Mouse (Mus musculus): Measurements from ENCODE around the gene Atg4c. TPM values are rescaled to one million over a fixed set of nuclear protein-coding genes. Genes with fewer than 3 reads are reported as not detected.

Gene Atg4c
- 1 to 10 TPM; 4.3 to 4.5 TPM for total RNA-seq (2021)
- long read RNA-seq, experiment 1, partial matches to known transcripts = 0 of 6 reads
- long read RNA-seq, experiment 1, other reads (novel, unspliced or antisense) = 3 of 6 reads
- long read RNA-seq, experiment 2, transcript Atg4c-201 (11 exons, 3,178 nt) = major isoform, 5 of 8 reads
- long read RNA-seq, experiment 2, partial matches to known transcripts = 0 of 8 reads
- long read RNA-seq, experiment 2, other reads (novel, unspliced or antisense) = 1 of 8 reads

- peak; percentile 84 for DNase-seq
These were observed at the start of gene Atg4c for GRCm38 (mm10) chr4:99193810-99194582. Atg4c (plus strand) TSS chr4:99193934.

DNA sequence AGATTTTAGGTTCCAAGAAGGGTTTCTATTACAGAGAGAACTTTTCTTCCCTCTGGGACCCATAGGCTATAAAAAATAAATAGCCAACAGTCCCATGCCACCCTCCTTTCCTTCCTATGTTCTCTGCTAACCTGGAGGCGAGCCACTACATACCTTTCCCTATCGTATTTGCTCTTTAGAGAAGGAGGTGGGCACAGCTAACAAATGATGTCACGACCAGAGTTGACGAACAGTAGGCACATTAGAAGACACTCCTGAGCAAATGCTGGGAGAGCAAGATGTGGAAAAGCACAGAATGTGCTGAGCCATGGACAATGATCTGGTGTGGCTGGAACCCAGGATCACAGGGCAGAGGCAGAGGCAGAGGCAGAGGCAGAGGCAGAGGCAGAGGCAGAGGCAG is 42.3 kb upstream of the Atg4c start:
- no peak for DNase-seq

DNA sequence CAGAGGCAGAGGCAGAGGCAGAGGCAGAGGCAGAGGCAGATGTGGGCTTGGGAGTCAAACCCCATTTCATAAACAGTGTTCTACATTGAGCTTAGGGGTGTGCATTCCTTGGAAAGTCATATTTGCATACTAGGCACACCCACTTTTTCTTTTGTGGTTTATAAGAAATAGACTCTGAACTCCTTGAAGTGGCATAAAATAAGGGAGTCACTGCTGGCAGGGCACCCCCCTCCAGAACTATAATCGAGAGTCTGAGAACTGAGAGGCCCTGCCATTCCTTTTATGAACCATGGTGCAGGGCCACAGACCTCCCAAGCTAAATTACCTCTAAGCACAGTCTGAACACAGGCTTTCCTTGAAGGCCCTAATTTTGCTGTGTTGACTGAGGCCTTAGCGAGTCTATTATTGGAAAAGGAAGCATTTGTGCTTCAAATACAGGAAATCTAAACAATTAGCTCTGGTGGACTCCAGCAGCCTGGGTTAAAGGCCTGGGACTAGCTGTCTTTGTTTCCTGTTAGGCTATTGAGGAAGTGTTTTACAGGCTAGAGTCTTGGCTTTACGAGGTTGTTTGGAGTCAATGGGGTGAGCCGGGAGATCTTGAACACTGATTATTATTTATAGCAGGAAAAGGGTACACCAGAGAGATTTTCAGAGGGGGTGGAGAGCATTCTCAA is 41.7 kb upstream of the Atg4c start:
- no peak for DNase-seq

GRCm38 (mm10) chr4:99156641-99157307 is 37.0 kb upstream of the Atg4c start:
- DNase-seq = no peak

GRCm38 (mm10) chr4:99158495-99158894 is 35.2 kb upstream of the Atg4c start:
- no peak for DNase-seq

DNA sequence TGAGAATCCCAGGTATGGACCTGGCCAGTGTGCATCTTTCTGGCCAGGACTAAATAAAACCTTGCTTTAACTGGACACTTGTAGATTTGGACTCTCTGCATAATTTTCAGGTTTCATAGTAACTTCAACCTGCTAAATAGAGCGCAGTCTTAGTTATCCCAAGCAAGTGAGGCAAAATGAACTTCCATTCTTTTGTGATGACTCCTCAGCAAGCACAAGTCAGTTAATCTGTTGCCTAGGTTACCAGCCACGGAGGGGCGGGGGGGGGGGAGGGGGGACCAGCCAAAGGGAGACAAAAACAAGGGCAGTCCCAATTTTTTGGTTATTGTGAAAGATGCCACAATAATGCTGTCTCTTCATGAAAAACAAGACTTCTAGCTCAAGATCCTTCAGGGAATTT is 33.3 kb upstream of the Atg4c start:
- no peak for DNase-seq

- DNase-seq = no peak
These were observed 32.8 kb upstream of the Atg4c start for GRCm38 (mm10) chr4:99160899-99161298.

DNA sequence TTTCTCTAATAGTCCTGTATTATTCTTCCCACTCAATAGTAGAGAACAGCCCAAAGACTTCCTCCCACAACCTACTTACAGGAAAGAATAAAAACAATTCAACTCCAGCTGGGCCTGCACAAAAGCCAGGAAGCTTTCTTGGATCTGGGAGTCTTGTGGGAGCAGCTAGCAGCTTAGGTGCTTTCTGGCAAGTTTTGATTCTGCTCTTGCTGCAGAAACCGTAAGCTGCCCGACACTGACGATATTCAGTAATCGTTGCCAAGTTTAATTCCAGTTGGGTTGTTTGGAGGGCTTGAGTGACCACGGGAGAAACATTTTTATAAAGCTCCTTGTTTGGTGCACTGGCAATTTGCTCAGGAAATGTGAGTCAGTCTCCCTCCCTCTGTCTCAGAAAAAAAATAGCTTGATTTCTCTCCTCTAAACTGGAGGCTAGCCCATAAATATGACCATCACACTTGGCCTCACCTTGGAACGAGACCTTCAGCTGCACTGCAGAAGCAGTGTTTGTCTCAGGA is 32.2 kb upstream of the Atg4c start:
- no peak for DNase-seq

DNA sequence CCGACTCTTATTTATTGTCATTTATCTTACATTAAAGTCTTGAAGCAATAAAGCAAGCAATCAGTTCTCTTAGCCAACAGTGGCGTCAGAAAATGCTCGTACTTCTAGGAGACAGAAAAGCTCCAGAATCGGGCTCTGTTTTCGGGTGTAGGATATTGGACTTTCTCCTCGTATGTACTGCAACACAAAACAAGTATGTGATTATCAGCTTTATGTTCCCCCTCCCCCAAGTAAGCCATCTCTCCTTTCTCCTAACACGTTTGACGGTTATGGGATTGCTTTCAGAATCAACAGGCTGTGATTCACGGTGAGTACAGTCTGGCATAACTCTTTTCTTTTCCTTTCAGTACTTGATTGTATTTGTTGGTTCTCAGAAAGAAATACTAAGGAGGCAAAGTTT is 30.7 kb upstream of the Atg4c start:
- DNase-seq = no peak

DNA sequence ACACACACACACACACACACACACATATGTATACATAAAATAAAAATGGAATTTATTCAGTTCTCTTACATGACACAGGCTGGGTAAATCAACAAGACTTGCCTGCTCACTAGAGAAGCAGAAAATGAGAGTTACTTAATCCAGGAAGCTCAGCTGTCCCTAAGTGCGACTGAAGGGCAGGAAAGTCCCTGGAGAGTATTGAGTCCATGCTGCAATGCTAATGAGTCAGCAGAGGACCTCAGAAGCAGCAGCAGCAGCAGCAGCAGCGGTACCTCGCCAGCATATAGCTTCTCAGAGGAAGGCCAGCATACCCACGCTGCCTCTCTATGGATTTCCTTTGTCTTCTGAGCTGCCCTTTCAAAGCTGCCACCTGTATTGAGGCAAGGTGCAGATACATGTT is 30.2 kb upstream of the Atg4c start:
- DNase-seq = no peak

- DNase-seq = no peak
These were observed 24.9 kb upstream of the Atg4c start for GRCm38 (mm10) chr4:99168869-99169268.

GRCm38 (mm10) chr4:99174265-99174664 is 19.5 kb upstream of the Atg4c start:
- no peak for DNase-seq

DNA sequence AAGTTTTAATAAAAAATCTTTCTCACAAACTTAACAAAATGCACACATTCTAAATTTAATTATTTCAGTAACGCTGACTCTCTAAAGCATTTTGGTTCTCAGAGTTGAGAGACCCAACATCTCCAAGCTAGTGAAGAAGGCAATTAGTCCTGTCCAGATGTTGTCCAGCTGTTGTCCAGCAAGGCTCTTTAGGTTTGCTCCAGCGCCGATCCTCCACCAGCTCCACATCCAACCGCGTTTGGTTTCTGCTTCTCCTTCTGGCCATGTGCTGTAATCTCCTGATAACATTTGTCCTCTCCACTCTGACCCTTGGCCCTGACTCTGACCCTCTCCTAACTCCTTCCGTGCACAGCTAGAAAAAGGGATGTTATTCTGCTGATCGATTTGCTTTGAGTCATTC is 16.9 kb upstream of the Atg4c start:
- DNase-seq = no peak

DNA sequence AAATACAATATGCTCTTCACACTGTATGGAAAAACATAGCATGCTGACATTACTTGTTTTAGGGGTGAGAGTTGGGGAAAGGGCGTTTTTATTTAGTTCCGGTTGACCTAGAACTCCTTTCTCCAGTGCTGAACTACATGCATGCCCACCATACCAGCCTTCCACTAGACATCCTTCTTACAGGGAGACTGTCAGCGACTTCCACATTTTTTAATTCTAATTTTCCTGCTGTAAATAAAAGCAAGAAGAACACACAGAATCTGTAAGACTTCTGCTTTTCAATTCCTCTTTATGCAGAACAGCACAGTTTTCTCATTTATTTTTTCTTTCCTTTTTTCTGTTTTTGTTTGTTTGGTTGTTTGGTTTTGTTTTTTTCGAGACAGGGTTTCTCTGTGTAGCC is 16.5 kb upstream of the Atg4c start:
- no peak for DNase-seq

DNA sequence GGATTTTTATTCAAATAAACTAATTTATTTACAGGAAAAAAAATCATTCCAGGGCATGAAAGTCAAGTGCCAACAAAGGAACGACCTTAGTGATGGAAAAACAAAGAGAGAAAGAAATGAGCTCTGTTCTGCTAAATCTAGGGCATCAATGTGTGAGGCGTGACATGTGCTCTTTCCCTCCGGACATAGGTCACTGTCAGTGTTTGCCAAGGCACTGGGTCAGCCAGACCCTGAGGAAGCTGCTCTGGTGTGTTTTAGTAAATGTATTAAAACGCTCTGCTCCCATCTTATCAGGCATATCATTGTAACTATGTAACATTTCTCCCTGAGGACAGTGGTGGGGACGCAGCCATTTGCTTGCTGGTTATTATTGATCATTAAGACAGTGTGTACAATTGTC is 14.9 kb upstream of the Atg4c start:
- peak; percentile 9 for DNase-seq

DNA sequence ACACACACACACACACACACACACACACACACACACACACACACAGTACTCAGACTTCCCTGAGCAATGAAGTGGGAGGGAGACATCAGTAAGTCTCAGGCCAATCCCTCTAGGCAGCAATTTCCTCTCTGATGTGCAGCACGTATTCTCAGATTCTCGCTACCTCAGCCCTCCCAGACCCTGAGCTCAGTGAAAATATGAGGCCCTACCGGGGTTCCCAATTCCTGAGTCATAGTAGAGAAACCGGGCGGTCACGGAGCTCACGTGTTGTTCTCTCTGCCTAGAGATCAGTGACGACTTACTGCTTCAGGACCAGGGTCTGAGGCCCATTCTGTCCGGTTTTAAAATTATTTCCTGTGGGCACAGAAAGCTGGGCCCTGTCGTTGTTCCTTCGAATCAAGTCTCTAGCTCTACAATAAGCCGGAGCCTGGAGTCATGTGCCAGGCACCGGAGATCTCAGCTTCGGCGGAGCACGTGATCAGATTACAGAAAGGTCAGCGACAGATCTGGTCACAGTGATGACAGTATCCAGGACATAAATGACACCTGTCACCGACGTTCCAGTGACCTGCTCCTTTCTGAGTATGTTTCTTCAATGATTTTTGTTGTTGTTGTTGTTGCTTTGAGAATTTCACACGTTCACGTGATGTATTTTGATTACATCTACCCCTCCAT is 14.2 kb upstream of the Atg4c start:
- peak; percentile 29 for DNase-seq

DNA sequence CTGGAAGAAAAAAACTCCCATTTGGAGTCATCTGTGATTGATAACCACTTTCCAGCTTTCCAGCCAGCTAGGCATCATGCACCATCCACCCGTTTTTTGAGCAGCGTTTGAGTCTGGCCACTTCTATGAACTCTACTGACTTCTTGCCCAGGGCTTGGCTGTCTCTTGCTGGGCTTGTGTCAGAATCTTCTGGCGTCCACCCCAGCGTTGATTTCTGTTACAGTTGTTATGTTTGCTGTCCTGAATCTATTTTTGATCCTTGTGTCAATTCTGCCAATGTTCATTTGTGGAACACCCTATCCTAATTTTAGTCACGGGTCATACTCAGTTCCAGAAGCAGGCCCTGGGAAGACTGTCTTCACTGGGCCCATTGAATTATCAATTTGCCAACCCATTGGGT is 12.8 kb upstream of the Atg4c start:
- DNase-seq = peak; percentile 85

- DNase-seq = peak; percentile 23
These were observed 11.9 kb upstream of the Atg4c start for GRCm38 (mm10) chr4:99181739-99182419.

GRCm38 (mm10) chr4:99182660-99183431 is 10.9 kb upstream of the Atg4c start:
- DNase-seq = no peak

DNA sequence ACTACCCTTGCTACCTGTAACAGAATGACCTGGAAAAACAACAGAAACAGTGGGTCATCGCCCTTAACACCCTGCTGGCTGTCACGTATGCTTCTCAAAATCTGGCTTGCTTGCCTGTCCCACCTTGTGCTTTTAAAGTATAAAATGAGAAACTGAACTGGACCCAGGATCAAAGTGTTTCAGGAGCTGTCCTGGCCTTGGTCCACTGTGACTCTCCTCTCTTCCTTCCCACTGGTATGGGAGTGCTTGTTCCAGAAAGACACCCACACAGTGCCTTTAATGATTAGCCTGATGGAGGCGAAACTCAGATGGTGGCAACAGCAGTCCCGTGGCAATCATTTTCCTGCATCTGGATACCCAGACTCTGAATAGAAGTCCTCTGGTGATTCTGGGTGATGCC is 9.1 kb upstream of the Atg4c start:
- DNase-seq = no peak

DNA sequence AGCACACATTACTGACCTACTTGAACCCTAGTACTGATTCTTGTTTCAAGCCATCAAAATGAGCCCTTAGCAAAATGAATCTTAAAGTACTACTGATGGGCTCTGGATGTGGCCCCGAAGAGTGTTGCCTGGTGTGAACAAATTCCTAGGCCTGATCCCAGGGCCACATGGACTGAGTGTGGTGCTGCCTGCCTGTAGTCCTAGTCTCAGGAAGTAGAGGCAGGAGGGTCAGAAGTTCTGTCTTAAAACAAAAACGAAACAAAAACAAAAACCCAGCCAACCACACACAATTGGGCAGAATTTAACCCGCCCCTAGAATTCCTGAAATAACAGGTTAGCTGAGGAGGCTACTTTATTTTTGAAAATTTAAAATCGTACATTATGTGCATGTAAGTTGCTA is 8.4 kb upstream of the Atg4c start:
- no peak for DNase-seq
